Mouse (Mus musculus) stomach, embryonic 14.5 days (tissue): ENCODE data around the gene Icam2. TPM values are rescaled to one million over a fixed set of nuclear protein-coding genes. Genes with fewer than 3 reads are reported as not detected.
"Not testable (repeated sequence)": the region's sequence is repeated elsewhere in the genome, so short reads cannot be mapped to it uniquely, and the experiment has no call there.

Source experiments
- ATAC-seq: fragments of 200-750 bp; cut with Nextera tagmentation; 2 replicates; pipeline ENCODE4 v1.8.0; 2017; ENCODE audit warnings: low read depth, moderate TSS enrichment; ENCODE audit not compliant: insufficient number of reproducible peaks, insufficient read depth, low FRiP score
- H3K27ac ChIP-seq: fragments of 300-500 bp; sonication (generic); 2 replicates; pipeline ENCODE4 v1.5.1; 2014; ENCODE audit warnings: mild to moderate bottlenecking, low read length, moderate library complexity, mixed read lengths
- H3K27me3 ChIP-seq: fragments of 300-500 bp; sonication (generic); 2 replicates; pipeline ENCODE4 v1.6.1; 2014; ENCODE audit warnings: low read length, control low read depth, mixed read lengths; ENCODE audit not compliant: control insufficient read depth, insufficient read depth
- H3K36me3 ChIP-seq: fragments of 300-500 bp; sonication (generic); 2 replicates; pipeline ENCODE4 v1.6.1; 2014; ENCODE audit warnings: mild to moderate bottlenecking, control low read depth, low read length, moderate library complexity, mixed read lengths; ENCODE audit not compliant: control insufficient read depth, insufficient read depth
- H3K4me1 ChIP-seq: fragments of 300-500 bp; sonication (generic); 2 replicates; pipeline ENCODE4 v1.6.1; 2014; ENCODE audit warnings: low read length, control low read depth, mixed read lengths; ENCODE audit not compliant: control insufficient read depth, insufficient read depth
- H3K4me2 ChIP-seq: fragments of 300-500 bp; sonication (generic); replicated peaks from 2 replicates; pipeline ENCODE4 v1.6.1; 2014; ENCODE audit warnings: low read depth, low read length, control low read depth
- H3K4me3 ChIP-seq: fragments of 300-500 bp; sonication (generic); 2 replicates; pipeline ENCODE4 v1.5.1; 2014; ENCODE audit warnings: low read depth, low read length, control low read depth
- H3K9ac ChIP-seq: fragments of 300-500 bp; sonication (generic); replicated peaks from 2 replicates; pipeline ENCODE4 v1.6.1; 2014; ENCODE audit warnings: low read depth, mild to moderate bottlenecking, control low read depth, low read length, moderate library complexity, mixed read lengths
- H3K9me3 ChIP-seq: fragments of 300-500 bp; sonication (generic); 2 replicates; pipeline ENCODE4 v1.6.1; 2016; ENCODE audit warnings: low read depth, low read length, control low read depth; ENCODE audit not compliant: control insufficient read depth
- WGBS: fragments of 180-500 bp; shearing (Covaris S2); extraction: QIAGEN DNeasy Blood & Tissue Kit; methylation state at CpG from one replicate; pipeline ENCODE4 v1.1.7; 2014; 5-methylcytosine and 5-hydroxymethylcytosine counted together
- polyA plus RNA-seq: library from polyadenylated mRNA; unstranded; fragments of >200 nt; fragmentation: Nextera tagmentation; extraction: Ambion mirVana; gene quantifications from 2 replicates; pipeline ENCODE4 v1.2.1, GENCODE M21; 2014

The Icam2 gene
- polyA plus RNA-seq, 1 experiment from 2014 or later, result 43.4 TPM

GRCm38 (mm10) chr11:106398481-106398880 is 10.6 kb upstream of the Icam2 start:
- H3K9me3 ChIP-seq, result no peaks in the 10 kb centered on the region
- H3K4me1 ChIP-seq, result no peaks in the 10 kb centered on the region
- no peak overlapping the region for H3K4me2 ChIP-seq
- no peak overlapping the region for H3K4me3 ChIP-seq
- H3K27me3 ChIP-seq, result no peaks in the 10 kb centered on the region
- H3K9ac ChIP-seq, result no peak overlapping the region
- 84% methylated on average over 8 of the region's 8 CpGs for WGBS
- H3K36me3 ChIP-seq, result peaks cover 16% of the 10 kb centered on the region
- no peak for ATAC-seq
- no peak overlapping the region for H3K27ac ChIP-seq

DNA sequence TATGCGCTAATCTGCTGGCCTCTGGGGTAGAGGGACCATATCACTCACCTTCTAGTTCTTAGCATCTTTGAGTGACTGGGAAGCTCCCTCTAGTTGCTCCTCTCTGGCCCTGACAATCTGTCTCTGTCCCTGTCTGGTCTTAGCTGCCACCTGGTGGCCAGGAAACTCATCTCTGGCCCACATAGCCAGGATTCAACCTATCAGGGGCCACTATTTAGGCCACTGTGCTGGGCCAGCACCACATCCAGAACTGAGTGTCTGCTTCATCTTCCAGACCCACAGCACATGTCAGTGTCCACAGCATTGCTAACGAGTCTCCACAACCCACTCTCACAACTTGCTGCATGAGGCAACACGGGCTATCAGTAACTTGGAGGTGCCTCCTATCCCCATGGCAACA is 9.8 kb upstream of the Icam2 start:
- ATAC-seq, result no peak
- Histone ChIP-seq H3K36me3 (peaks cover 13% of the 10 kb centered on the region), H3K4me1 (no peaks in the 10 kb centered on the region), H3K9me3 (no peaks in the 10 kb centered on the region), H3K4me2 (no peak overlapping the region), H3K4me3 (no peak overlapping the region), H3K27ac (no peak overlapping the region), H3K9ac (no peak overlapping the region), H3K27me3 (no peaks in the 10 kb centered on the region)
- 87% methylated on average over 3 of the region's 3 CpGs for WGBS

GRCm38 (mm10) chr11:106394055-106394454 is 6.2 kb upstream of the Icam2 start:
- not testable (repeated sequence) for ATAC-seq, H3K9ac ChIP-seq
- 89% methylated on average over 2 of the region's 2 CpGs for whole genome bisulfite sequencing

GRCm38 (mm10) chr11:106393331-106393616 is 5.4 kb upstream of the Icam2 start:
- Histone ChIP-seq H3K4me2 (no peak overlapping the region), H3K27me3 (no peaks in the 10 kb centered on the region), H3K4me1 (no peaks in the 10 kb centered on the region), H3K9ac (no peak overlapping the region), H3K27ac (no peak overlapping the region), H3K36me3 (0 out of 2 replicates have a peak, but pooled peaks cover 2% of the 10 kb centered on the region), H3K9me3 (no peaks in the 10 kb centered on the region), H3K4me3 (no peak overlapping the region)
- 52% methylated on average over 4 of the region's 4 CpGs for WGBS
- ATAC-seq, result no peak

More at GRCm38 (mm10) chr11:106394055-106394454, 6.2 kb upstream of the Icam2 start:
- not testable (repeated sequence) for H3K4me2 ChIP-seq, H3K27me3 ChIP-seq, H3K27ac ChIP-seq, H3K9me3 ChIP-seq, H3K4me1 ChIP-seq, H3K4me3 ChIP-seq, H3K36me3 ChIP-seq

- H3K36me3 ChIP-seq, result no peaks in the 10 kb centered on the region
- H3K9ac ChIP-seq, result no peak overlapping the region
- no peaks in the 10 kb centered on the region for H3K27me3 ChIP-seq
- no peaks in the 10 kb centered on the region for H3K4me1 ChIP-seq
- no peaks in the 10 kb centered on the region for H3K9me3 ChIP-seq
- 66% methylated on average over 7 of the region's 7 CpGs for WGBS
- H3K27ac ChIP-seq, result no peak overlapping the region
- no peak for ATAC-seq
- H3K4me2 ChIP-seq, result no peak overlapping the region
- H3K4me3 ChIP-seq, result no peak overlapping the region
Observed at GRCm38 (mm10) chr11:106392597-106393330, 4.9 kb upstream of the Icam2 start.

DNA sequence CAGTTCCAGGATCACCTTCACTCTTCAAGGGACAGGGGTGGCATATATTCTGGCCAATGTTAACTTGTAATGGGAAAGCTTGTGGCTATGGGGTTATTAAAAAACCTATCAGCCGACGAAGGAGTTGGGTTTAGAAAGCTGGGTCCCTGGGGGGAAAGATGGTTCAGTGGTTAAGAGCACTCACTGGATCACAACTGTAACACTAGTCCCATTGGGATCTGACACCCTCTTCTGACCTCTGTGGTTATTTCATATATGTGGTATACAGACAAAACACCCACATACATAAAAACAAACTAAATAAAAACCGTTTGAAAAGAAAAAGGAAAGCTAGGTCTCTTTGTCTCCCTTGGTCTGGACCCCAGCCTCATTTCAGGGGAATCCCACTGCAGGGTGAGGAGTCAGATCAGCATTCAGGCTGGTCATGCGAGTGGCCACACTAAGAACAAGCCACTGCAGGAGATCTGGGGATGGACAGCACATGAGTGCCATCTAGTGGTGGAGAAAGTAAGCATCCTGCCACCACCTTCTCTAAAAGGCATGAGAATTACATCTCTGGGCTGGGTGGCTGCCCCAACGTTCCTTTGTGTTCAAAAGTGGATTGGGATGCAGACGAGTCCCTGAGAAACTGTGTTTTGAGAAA is 3.8 kb upstream of the Icam2 start:
- Histone ChIP-seq H3K27me3 (no peaks in the 10 kb centered on the region), H3K36me3 (no peaks in the 10 kb centered on the region), H3K4me3 (no peak overlapping the region), H3K9me3 (no peaks in the 10 kb centered on the region), H3K27ac (no peak overlapping the region), H3K4me2 (no peak overlapping the region), H3K9ac (no peak overlapping the region), H3K4me1 (no peaks in the 10 kb centered on the region)
- 31% methylated on average over 6 of the region's 6 CpGs for WGBS
- 0 out of 2 replicates have a peak, but pooled peaks have one; percentile 30 for ATAC-seq

- Histone ChIP-seq H3K36me3 (no peaks in the 10 kb centered on the region), H3K27ac (no peak overlapping the region), H3K9ac (no peak overlapping the region), H3K4me1 (no peaks in the 10 kb centered on the region), H3K9me3 (no peaks in the 10 kb centered on the region), H3K27me3 (no peaks in the 10 kb centered on the region), H3K4me2 (no peak overlapping the region), H3K4me3 (no peak overlapping the region)
- ATAC-seq, result no peak
- 32% methylated on average over 3 of the region's 3 CpGs for WGBS
Observed at GRCm38 (mm10) chr11:106390757-106391156, 2.9 kb upstream of the Icam2 start.

GRCm38 (mm10) chr11:106389611-106390010 is 1.7 kb upstream of the Icam2 start:
- 20% methylated on average over 3 of the region's 3 CpGs for WGBS
- H3K9me3 ChIP-seq, result no peaks in the 10 kb centered on the region
- H3K4me1 ChIP-seq, result no peaks in the 10 kb centered on the region
- H3K27me3 ChIP-seq, result no peaks in the 10 kb centered on the region
- no peak overlapping the region for H3K4me3 ChIP-seq
- peak overlapping the region; percentile 49; the same call in 1 of the 2 replicates for H3K27ac ChIP-seq
- no peak for ATAC-seq
- H3K4me2 ChIP-seq, result no peak overlapping the region
- no peaks in the 10 kb centered on the region for H3K36me3 ChIP-seq
- H3K9ac ChIP-seq, result no peak overlapping the region
